Mouse (Mus musculus): ENCODE measurements around the gene Sdf2.

The Sdf2 gene

DNA sequence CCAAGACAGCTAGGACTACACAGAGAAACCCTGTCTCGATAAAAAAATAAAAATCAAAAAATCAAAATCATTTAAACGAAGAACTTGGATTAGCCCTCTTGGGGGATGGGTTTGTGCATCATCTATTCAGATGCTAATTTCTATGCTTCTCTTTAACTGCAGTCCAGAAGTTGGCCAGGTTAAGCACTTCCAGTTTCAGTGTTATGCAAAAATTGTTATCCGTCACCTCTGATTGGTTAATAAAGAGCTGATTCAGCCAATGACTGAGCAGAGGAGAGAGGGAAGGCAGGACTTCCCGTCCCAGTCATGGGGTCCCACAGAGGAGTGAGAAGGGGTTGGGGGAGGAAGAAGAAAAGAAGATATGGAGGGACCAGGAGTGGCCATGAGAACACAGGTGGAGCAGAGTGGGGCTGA is 2.2 kb downstream of the Sdf2 start:
- no peaks in the 10 kb centered on the region for H3K9me3 ChIP-seq (ENCODE audit: low read length)
- peaks cover 39% of the 10 kb centered on the region for H3K36me3 ChIP-seq (ENCODE audit: insufficient read depth, low read length)
- TF ChIP-seq CTCF (conservative IDR thresholded peaks at IDR 0.05; ENCODE audit: low read length) (no peak), POU5F1 (IDR thresholded peaks at IDR 0.05; ENCODE audit: borderline replicate concordance, low read length) (peak; percentile 89), NANOG (IDR thresholded peaks at IDR 0.05; ENCODE audit: borderline replicate concordance, low read length) (peak; percentile 54; the same call in 1 of the 2 replicates)
- peak overlapping the region; percentile 99 for H3K4me3 ChIP-seq (replicated peaks; ENCODE audit: low read length)
- H3K4me1 ChIP-seq (replicated peaks; ENCODE audit: low read depth, low read length) = peaks cover 63% of the 10 kb centered on the region
- H3K27me3 ChIP-seq (ENCODE audit: insufficient read depth, low read length) = no peaks in the 10 kb centered on the region

DNA sequence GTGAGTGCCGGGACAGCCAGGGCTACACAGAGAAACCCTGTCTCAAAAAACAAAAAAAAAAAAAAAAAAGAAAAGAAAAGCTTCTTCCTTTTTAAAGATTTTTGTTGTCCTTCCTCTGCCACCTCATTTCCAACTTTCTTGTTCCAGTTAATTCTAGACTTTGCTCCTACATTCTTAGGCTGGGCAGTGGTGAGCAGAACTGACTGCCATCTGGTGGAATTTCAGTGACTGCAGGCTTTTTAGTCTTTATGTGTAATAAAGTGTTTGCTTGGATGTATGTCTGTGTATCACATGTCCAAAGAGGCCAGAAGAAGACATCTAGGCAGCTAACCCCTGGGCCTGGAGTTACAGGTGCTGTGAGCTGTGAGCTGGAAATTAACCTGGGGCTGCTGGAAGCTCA is 11.1 kb downstream of the Sdf2 start:
- Histone ChIP-seq H3K9me3 (ENCODE audit: low read length) (no peaks in the 10 kb centered on the region), H3K4me3 (replicated peaks; ENCODE audit: low read length) (no peak overlapping the region), H3K36me3 (ENCODE audit: insufficient read depth, low read length) (peaks cover 37% of the 10 kb centered on the region), H3K4me1 (replicated peaks; ENCODE audit: low read depth, low read length) (no peaks in the 10 kb centered on the region; the same call in 1 of the 2 replicates), H3K27me3 (ENCODE audit: insufficient read depth, low read length) (peaks cover 17% of the 10 kb centered on the region)
- TF ChIP-seq CTCF (conservative IDR thresholded peaks at IDR 0.05; ENCODE audit: low read length) (no peak), POU5F1 (IDR thresholded peaks at IDR 0.05; ENCODE audit: borderline replicate concordance, low read length) (no peak), NANOG (IDR thresholded peaks at IDR 0.05; ENCODE audit: borderline replicate concordance, low read length) (no peak)

DNA sequence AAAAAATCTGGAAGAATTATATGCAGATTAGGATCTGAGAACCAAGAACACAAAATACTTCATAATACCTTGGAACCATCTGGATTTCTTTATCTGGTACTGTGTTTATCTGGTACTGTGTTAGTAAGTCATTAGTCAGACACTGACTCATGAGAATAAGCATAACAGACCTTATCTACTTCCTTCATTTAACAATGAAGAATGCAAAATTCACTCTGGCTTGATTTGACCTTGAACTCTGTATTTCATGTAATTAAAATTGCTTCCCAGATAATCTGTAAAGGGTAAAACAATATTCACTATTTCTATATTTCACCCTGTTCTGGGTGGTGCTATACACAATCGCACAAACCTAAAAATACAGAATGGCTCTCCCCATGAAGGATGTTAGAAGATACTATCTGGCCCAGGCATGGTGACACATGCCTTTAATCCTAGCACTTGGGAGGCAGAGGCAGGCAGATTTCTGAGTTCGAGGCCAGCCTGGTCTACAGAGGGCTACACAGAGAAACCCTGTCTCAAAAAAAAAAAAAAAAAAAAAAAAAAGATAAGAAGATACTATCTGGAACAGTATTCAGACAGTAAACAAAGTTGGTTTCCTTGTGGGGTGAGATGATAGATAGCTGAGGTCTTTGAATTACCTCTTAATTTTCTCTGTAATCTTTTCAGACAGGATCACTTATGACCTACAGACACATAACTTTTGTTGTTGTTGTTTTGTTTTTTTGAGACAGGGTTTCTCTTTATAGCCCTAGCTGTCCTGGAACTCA is 15.1 kb downstream of the Sdf2 start:
- Histone ChIP-seq H3K4me3 (replicated peaks; ENCODE audit: low read length) (peak overlapping the region; percentile 41), H3K9me3 (ENCODE audit: low read length) (no peaks in the 10 kb centered on the region), H3K36me3 (ENCODE audit: insufficient read depth, low read length) (peaks cover 33% of the 10 kb centered on the region), H3K27me3 (ENCODE audit: insufficient read depth, low read length) (peaks cover 17% of the 10 kb centered on the region), H3K4me1 (replicated peaks; ENCODE audit: low read depth, low read length) (peaks cover 15% of the 10 kb centered on the region)
- TF ChIP-seq NANOG (IDR thresholded peaks at IDR 0.05; ENCODE audit: borderline replicate concordance, low read length) (no peak), POU5F1 (IDR thresholded peaks at IDR 0.05; ENCODE audit: borderline replicate concordance, low read length) (no peak), CTCF (conservative IDR thresholded peaks at IDR 0.05; ENCODE audit: low read length) (no peak)

DNA sequence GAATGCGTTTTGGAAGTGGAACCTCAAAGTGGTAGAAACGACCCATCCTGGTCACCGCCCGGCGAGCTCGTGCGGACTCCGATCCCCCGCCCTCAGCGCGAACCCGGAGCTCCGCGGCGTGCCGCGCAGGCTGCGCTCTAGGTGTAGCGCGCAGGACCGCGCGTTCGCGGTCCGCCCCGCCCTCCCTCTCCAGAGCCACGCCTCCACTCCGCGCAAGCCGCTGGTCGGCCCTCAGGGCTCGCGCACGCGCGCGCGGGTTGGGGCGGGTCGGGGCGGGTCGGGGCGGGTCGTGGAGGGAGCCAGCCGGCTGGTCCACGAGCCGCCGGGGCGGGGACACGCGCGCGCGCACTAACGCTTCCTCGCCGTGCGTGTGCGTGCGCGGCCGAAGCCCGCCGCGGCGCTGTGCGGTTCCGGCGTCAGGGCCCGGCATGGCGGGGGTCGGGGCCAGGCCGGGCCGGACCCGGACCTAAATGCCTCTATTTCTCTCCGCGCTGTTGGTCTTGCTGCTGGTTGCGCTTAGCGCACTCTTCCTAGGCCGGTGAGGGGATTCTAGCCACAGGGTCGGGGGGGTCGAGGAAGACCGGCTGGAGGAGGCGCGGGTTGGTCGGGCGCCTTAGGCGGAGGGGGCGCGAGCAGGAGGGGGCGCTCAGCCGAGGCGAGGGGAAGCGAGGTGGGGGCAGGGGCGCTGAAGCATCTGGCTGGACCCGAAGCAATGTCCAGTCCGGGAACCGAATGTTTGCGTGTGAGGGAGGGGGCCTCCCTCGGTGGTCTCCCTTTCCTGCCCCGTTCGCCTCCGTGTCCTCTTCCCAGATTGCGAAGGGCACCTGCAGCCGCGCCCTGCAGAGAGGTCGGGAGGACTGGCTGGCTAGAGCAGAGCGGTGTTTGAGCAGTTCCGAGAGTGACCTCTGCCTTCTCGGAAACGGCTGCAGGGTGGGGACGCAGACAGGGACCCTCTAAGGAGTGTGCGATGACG is 16.1 kb downstream of the Sdf2 start, which contains the start of gene 2610507B11Rik:
Gene 2610507B11Rik (plus strand): TSS at position 373 of the 973 bp plus-strand sequence.
- no peak for TF ChIP-seq NANOG (IDR thresholded peaks at IDR 0.05; ENCODE audit: borderline replicate concordance, low read length)
- TF ChIP-seq CTCF (conservative IDR thresholded peaks at IDR 0.05; ENCODE audit: low read length) = no peak
- no peak for TF ChIP-seq POU5F1 (IDR thresholded peaks at IDR 0.05; ENCODE audit: borderline replicate concordance, low read length)
- peaks cover 40% of the 10 kb centered on the region for H3K36me3 ChIP-seq (ENCODE audit: insufficient read depth, low read length)
- peaks cover 15% of the 10 kb centered on the region for H3K4me1 ChIP-seq (replicated peaks; ENCODE audit: low read depth, low read length)
- H3K9me3 ChIP-seq (ENCODE audit: low read length) = no peaks in the 10 kb centered on the region
- H3K4me3 ChIP-seq (replicated peaks; ENCODE audit: low read length) = peak within 1 kb of the TSS; percentile 99
- peaks cover 17% of the 10 kb centered on the region for H3K27me3 ChIP-seq (ENCODE audit: insufficient read depth, low read length)

DNA sequence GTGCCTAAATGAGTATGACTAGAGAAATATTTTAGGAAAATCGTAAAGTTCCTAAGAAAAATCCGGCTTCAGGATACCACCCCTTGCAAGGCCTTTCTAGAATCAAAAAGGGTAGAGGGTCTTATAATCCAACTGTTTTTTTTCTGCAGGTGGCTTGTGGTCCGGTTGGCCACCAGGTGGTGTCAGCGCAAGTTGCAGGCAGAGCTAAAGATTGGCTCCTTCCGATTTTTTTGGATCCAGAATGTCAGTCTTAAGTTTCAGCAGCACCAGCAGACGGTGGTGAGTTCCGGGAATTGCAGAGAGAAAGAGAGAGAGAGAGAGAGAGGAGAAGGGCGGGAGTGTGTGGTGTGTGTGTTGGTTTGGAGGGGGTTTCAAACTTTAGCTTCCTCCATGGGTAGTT is 17.0 kb downstream of the Sdf2 start:
- Histone ChIP-seq H3K4me3 (replicated peaks; ENCODE audit: low read length) (peak overlapping the region; percentile 99), H3K9me3 (ENCODE audit: low read length) (no peaks in the 10 kb centered on the region), H3K36me3 (ENCODE audit: insufficient read depth, low read length) (peaks cover 49% of the 10 kb centered on the region), H3K4me1 (replicated peaks; ENCODE audit: low read depth, low read length) (peaks cover 15% of the 10 kb centered on the region), H3K27me3 (ENCODE audit: insufficient read depth, low read length) (peaks cover 17% of the 10 kb centered on the region)
- no peak for TF ChIP-seq NANOG (IDR thresholded peaks at IDR 0.05; ENCODE audit: borderline replicate concordance, low read length)
- TF ChIP-seq CTCF (conservative IDR thresholded peaks at IDR 0.05; ENCODE audit: low read length) = peak; percentile 65

DNA sequence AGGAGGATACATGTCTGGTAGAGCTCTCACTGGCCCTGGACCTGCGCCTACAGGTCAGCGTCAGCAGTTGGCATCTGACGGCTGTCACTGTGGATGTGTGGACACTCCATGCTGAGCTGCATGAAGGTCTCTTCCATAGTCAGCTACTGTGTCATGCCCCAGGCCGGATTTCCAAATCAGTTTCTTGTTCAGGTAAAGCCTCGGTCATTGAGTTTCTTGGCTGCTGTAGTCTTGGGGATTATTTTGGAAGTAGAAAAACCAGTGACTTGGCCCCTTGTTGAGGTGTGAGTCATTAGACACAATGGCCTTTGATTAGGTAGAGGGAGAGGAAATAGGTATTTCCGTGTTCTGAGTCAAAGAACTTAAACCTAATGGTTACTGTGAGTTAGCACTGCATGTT is 20.0 kb downstream of the Sdf2 start:
- 0 out of 2 replicates have a peak, but pooled peaks cover 2% of the 10 kb centered on the region for H3K27me3 ChIP-seq (ENCODE audit: insufficient read depth, low read length)
- H3K9me3 ChIP-seq (ENCODE audit: low read length) = no peaks in the 10 kb centered on the region
- H3K36me3 ChIP-seq (ENCODE audit: insufficient read depth, low read length) = peaks cover 79% of the 10 kb centered on the region
- H3K4me1 ChIP-seq (replicated peaks; ENCODE audit: low read depth, low read length) = peaks cover 15% of the 10 kb centered on the region
- no peak overlapping the region for H3K4me3 ChIP-seq (replicated peaks; ENCODE audit: low read length)
- TF ChIP-seq NANOG (IDR thresholded peaks at IDR 0.05; ENCODE audit: borderline replicate concordance, low read length) = no peak
- no peak for TF ChIP-seq CTCF (conservative IDR thresholded peaks at IDR 0.05; ENCODE audit: low read length)
- TF ChIP-seq POU5F1 (IDR thresholded peaks at IDR 0.05; ENCODE audit: borderline replicate concordance, low read length) = no peak

DNA sequence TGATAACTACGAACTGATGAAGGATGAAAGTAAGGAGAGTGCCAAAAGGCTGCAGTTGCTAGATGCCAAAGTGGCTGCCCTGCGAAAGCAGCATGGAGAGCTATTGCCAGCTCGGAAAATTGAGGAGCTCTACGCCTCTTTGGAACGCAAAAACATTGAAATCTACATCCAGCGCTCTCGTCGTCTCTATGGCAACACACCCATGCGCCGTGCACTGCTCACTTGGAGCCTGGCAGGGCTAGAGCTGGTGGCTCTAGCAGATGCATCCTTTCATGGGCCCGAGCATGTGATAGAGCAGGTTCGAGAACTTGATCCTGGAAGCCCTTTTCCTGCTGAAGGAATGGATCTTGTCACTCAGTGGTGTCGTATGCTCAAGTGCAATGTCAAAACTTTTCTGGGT is 26.4 kb downstream of the Sdf2 start:
- H3K4me3 ChIP-seq (replicated peaks; ENCODE audit: low read length) = no peak overlapping the region
- no peaks in the 10 kb centered on the region for H3K27me3 ChIP-seq (ENCODE audit: insufficient read depth, low read length)
- no peaks in the 10 kb centered on the region for H3K9me3 ChIP-seq (ENCODE audit: low read length)
- H3K36me3 ChIP-seq (ENCODE audit: insufficient read depth, low read length) = peaks cover 100% of the 10 kb centered on the region
- TF ChIP-seq CTCF (conservative IDR thresholded peaks at IDR 0.05; ENCODE audit: low read length) (no peak), POU5F1 (IDR thresholded peaks at IDR 0.05; ENCODE audit: borderline replicate concordance, low read length) (no peak), NANOG (IDR thresholded peaks at IDR 0.05; ENCODE audit: borderline replicate concordance, low read length) (no peak)
- H3K4me1 ChIP-seq (replicated peaks; ENCODE audit: low read depth, low read length) = peaks cover 10% of the 10 kb centered on the region

DNA sequence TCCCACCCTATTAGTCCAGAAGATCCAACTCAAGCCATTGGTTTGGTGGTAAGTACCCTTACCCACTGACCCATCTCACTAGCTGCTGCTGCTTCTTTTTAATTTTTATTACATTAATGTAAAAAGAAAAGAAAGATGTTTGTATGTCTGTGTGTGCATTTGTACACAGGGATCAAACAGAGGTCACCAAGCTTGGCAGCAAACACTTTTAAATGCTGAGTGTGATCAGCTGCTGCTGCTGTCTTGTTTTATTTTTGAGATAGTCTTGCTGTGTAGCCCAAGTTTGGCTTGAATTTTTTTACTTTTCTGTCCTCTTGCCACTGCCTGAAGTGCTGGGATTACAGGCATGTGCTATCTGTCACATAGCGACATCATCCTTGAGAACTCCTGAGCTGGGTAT is 30.1 kb downstream of the Sdf2 start:
- H3K36me3 ChIP-seq (ENCODE audit: insufficient read depth, low read length) = peaks cover 100% of the 10 kb centered on the region
- TF ChIP-seq NANOG (IDR thresholded peaks at IDR 0.05; ENCODE audit: borderline replicate concordance, low read length) = no peak
- TF ChIP-seq POU5F1 (IDR thresholded peaks at IDR 0.05; ENCODE audit: borderline replicate concordance, low read length) = no peak
- no peak for TF ChIP-seq CTCF (conservative IDR thresholded peaks at IDR 0.05; ENCODE audit: low read length)
- no peaks in the 10 kb centered on the region for H3K9me3 ChIP-seq (ENCODE audit: low read length)
- no peaks in the 10 kb centered on the region for H3K27me3 ChIP-seq (ENCODE audit: insufficient read depth, low read length)
- H3K4me1 ChIP-seq (replicated peaks; ENCODE audit: low read depth, low read length) = peaks cover 10% of the 10 kb centered on the region
- no peak overlapping the region for H3K4me3 ChIP-seq (replicated peaks; ENCODE audit: low read length)
